Mouse (Mus musculus) liver, embryonic 13.5 days (tissue): Measurements from ENCODE around the gene Fam120c. TPM values are rescaled to one million over a fixed set of nuclear protein-coding genes. Genes with fewer than 3 reads are reported as not detected.

Experiments used
- polyA plus RNA-seq: library from polyadenylated mRNA; unstranded; fragments of >200 nt; fragmentation: Nextera tagmentation; extraction: Ambion mirVana; gene quantifications from 2 replicates; pipeline ENCODE4 v1.2.1, GENCODE M21; 2015

The Fam120c gene
- polyA plus RNA-seq, 1 experiment from 2014 or later, result 0.60 TPM

Other genes with a start within 250 kb of the Fam120c start
- gene Tsr2, start 247.6 kb upstream of the Fam120c start, polyA plus RNA-seq, result 16.4 and 18.2 TPM in 2 replicates
- gene Wnk3, start 146.1 kb upstream of the Fam120c start, polyA plus RNA-seq, result 0.14 and 0.21 TPM in 2 replicates
- gene Phf8, start 176.5 kb downstream of the Fam120c start, polyA plus RNA-seq, result 6.2 and 7.1 TPM in 2 replicates